Mouse (Mus musculus): ENCODE data around the gene H60c.
"Not testable (repeated sequence)": the region's sequence is repeated elsewhere in the genome, so short reads cannot be mapped to it uniquely, and the experiment has no call there.

Gene H60c

GRCm38 (mm10) chr10:3267671-3268070, at the start of gene H60c:
TSS of gene H60c (minus strand) at chr10:3267771.
- in situ Hi-C loops (cut with MboI; ENCODE audit: low sequenced_read_pairs): no loop called here

- in situ Hi-C loops (cut with MboI; ENCODE audit: low sequenced_read_pairs): no loop called here
These were observed 41.2 kb upstream of the H60c start for GRCm38 (mm10) chr10:3308821-3309206.

- in situ Hi-C loops (cut with MboI; ENCODE audit: low sequenced_read_pairs): no loop called here
These were observed 40.7 kb upstream of the H60c start for GRCm38 (mm10) chr10:3308180-3308820.

- in situ Hi-C loops (cut with MboI; ENCODE audit: low sequenced_read_pairs): no loop called here
These were observed 40.2 kb upstream of the H60c start for GRCm38 (mm10) chr10:3307752-3308151.

- in situ Hi-C loops (cut with MboI; ENCODE audit: low sequenced_read_pairs): no loop called here
These were observed 26.4 kb upstream of the H60c start for GRCm38 (mm10) chr10:3293969-3294368.

- in situ Hi-C loops (cut with MboI; ENCODE audit: low sequenced_read_pairs): no loop called here
These were observed 13.5 kb upstream of the H60c start for GRCm38 (mm10) chr10:3281047-3281446.

- in situ Hi-C loops (cut with MboI; ENCODE audit: low sequenced_read_pairs): no loop called here
These were observed 6.5 kb upstream of the H60c start for GRCm38 (mm10) chr10:3274065-3274464.

- in situ Hi-C loops (cut with MboI; ENCODE audit: low sequenced_read_pairs): no loop called here
These were observed 3.5 kb upstream of the H60c start for GRCm38 (mm10) chr10:3271036-3271435.

GRCm38 (mm10) chr10:3266729-3267128, 842 bp downstream of the H60c start:
- in situ Hi-C loops (cut with MboI; ENCODE audit: low sequenced_read_pairs): no loop called here

- in situ Hi-C loops (cut with MboI; ENCODE audit: low sequenced_read_pairs): no loop called here
These were observed 4.8 kb downstream of the H60c start for GRCm38 (mm10) chr10:3262784-3263183.

- in situ Hi-C loops (cut with MboI; ENCODE audit: low sequenced_read_pairs): no loop called here
These were observed 10.2 kb downstream of the H60c start for GRCm38 (mm10) chr10:3257391-3257790.

- in situ Hi-C loops (cut with MboI; ENCODE audit: low sequenced_read_pairs): not testable (repeated sequence)
These were observed 29.1 kb downstream of the H60c start for GRCm38 (mm10) chr10:3238436-3238835.

GRCm38 (mm10) chr10:3236638-3237270, 30.8 kb downstream of the H60c start:
- in situ Hi-C loops (cut with MboI; ENCODE audit: low sequenced_read_pairs): no loop called here

- in situ Hi-C loops (cut with MboI; ENCODE audit: low sequenced_read_pairs): no loop called here
These were observed 39.0 kb downstream of the H60c start for GRCm38 (mm10) chr10:3228447-3229195.
